23 mouse cellular contexts compared by ENCODE assay signal in genomic region chr8:125175661-125176060, GRCm38 (mm10).
DNase-seq lines count a peak whose midpoint lies in the region; ATAC-seq and TF ChIP-seq lines count a peak whose summit lies in the region.
"Had no signal": no experiment of that assay in that cellular context is flagged by ENCODE, and none has a peak within 500 bp of the region (broad histone marks: within the 10 kb centered on the region; RNA-seq: fewer than 3 reads in every experiment).

No protein-coding gene starts in this region.

- ATAC-seq in heart, embryonic 15.5 days (replicated peaks; ENCODE audit: insufficient number of reproducible peaks, insufficient read depth, low FRiP score, low read depth): no peak
- ATAC-seq in lung, embryonic 14.5 days (ENCODE audit: insufficient read depth): no peak
- no peak for ATAC-seq in CD4-positive, CD25-positive, alpha-beta regulatory T cell, adult 4 months
- ATAC-seq: forebrain, embryonic 14.5 days; intestine, embryonic 15.5 days had no signal

- no peak overlapping the region for H3K9ac ChIP-seq in heart, embryonic 15.5 days
- no peak overlapping the region for H3K9ac ChIP-seq in lung, embryonic 14.5 days
- H3K9ac ChIP-seq: embryonic facial prominence, embryonic 15.5 days; hindbrain, embryonic 13.5 days; intestine, embryonic 15.5 days had no signal

- peaks cover 43% of the 10 kb centered on the region for H3K4me1 ChIP-seq in heart, embryonic 10.5 days
- peaks cover 29% of the 10 kb centered on the region for H3K4me1 ChIP-seq in heart, embryonic 15.5 days (replicated peaks)
- peaks cover 18% of the 10 kb centered on the region for H3K4me1 ChIP-seq in lung, embryonic 14.5 days (ENCODE audit: insufficient read depth)
- peaks cover 2% of the 10 kb centered on the region; the same call in 1 of the 2 replicates for H3K4me1 ChIP-seq in lung, adult 2 months (ENCODE audit: control insufficient read depth, insufficient read depth, low read length)
- H3K4me1 ChIP-seq: embryonic facial prominence, embryonic 15.5 days; intestine, embryonic 15.5 days had no signal

- no peak overlapping the region for H3K4me2 ChIP-seq in heart, embryonic 15.5 days
- H3K4me2 ChIP-seq in lung, embryonic 14.5 days: no peak overlapping the region
- H3K4me2 ChIP-seq: embryonic facial prominence, embryonic 15.5 days; hindbrain, embryonic 13.5 days; intestine, embryonic 15.5 days had no signal

- no peak for TF ChIP-seq POLR2A in lung, adult 2 months (IDR thresholded peaks at IDR 0.05; ENCODE audit: borderline replicate concordance, extremely low read depth, low read depth, low read length)

- H3K9me3 ChIP-seq in heart, embryonic 10.5 days: no peaks in the 10 kb centered on the region
- H3K9me3 ChIP-seq in heart, embryonic 15.5 days (replicated peaks): no peaks in the 10 kb centered on the region
- H3K9me3 ChIP-seq in lung, embryonic 14.5 days (ENCODE audit: low read depth, low read length): no peaks in the 10 kb centered on the region
- H3K9me3 ChIP-seq: embryonic facial prominence, embryonic 15.5 days; forebrain, embryonic 10.5 days; hindbrain, embryonic 13.5 days; intestine, embryonic 15.5 days had no signal

- 75% methylated on average over 4 of the region's 4 CpGs for WGBS in heart, embryonic 10.5 days
- WGBS in heart, embryonic 15.5 days: 74% methylated on average over 4 of the region's 4 CpGs
- 48% methylated on average over 4 of the region's 4 CpGs for WGBS in lung, embryonic 14.5 days
- WGBS in lung, adult 2 months: 75% methylated on average over 4 of the region's 4 CpGs

- intact Hi-C loops in heart, postnatal 14 days (cut with DNase I): no loop called here

- DNase-seq in heart, embryonic 10.5 days (ENCODE audit: low spot score): no peak
- DNase-seq in heart, adult 11 months: no peak
- DNase-seq in heart, postnatal 14 days: no peak
- DNase-seq in lung, embryonic 14.5 days: peak; percentile 67
- no peak for DNase-seq in lung, adult 2 months
- no peak for DNase-seq in spleen, postnatal 10 days (ENCODE audit: low spot score in 2 of 2)
- DNase-seq: adrenal gland, postnatal 10 days; B cell, adult 2 months; cerebellum, adult 11 months; cerebellum, adult 8-10 months; cerebellum, postnatal 14 days; embryo, embryonic 11 days; gastrocnemius, adult 2 months; gastrocnemius, postnatal 36 days had no signal

- TF ChIP-seq CTCF in lung, embryonic 14.5 days (IDR thresholded peaks at IDR 0.05; ENCODE audit: low read depth): no peak
- no peak for TF ChIP-seq CTCF in lung, adult 2 months (IDR thresholded peaks at IDR 0.05; ENCODE audit: insufficient read depth, low read length)

- no peak overlapping the region for H3K4me3 ChIP-seq in heart, embryonic 10.5 days
- H3K4me3 ChIP-seq in heart, embryonic 15.5 days: no peak overlapping the region
- no peak overlapping the region for H3K4me3 ChIP-seq in lung, embryonic 14.5 days (ENCODE audit: low read depth, low read length)
- H3K4me3 ChIP-seq in lung, adult 2 months (replicated peaks; ENCODE audit: extremely low read depth, low read depth, low read length): no peak overlapping the region
- H3K4me3 ChIP-seq: embryonic facial prominence, embryonic 15.5 days; erythroblast, embryonic 14.5 days; forebrain, embryonic 10.5 days; gastrocnemius, adult 2 months; heart, adult 2 months; hindbrain, embryonic 13.5 days; intestine, embryonic 15.5 days had no signal

- H3K27me3 ChIP-seq in heart, embryonic 10.5 days (ENCODE audit: insufficient read depth, poor library complexity, severe bottlenecking): no peaks in the 10 kb centered on the region; the same call in 1 of the 2 replicates
- H3K27me3 ChIP-seq in heart, embryonic 15.5 days: no peaks in the 10 kb centered on the region
- no peaks in the 10 kb centered on the region for H3K27me3 ChIP-seq in lung, embryonic 14.5 days (ENCODE audit: insufficient read depth, low read length)
- H3K27me3 ChIP-seq: embryonic facial prominence, embryonic 15.5 days; intestine, embryonic 15.5 days had no signal

- H3K27ac ChIP-seq in heart, embryonic 10.5 days: peak overlapping the region; percentile 76
- peak overlapping the region; percentile 87 for H3K27ac ChIP-seq in heart, embryonic 15.5 days
- H3K27ac ChIP-seq in lung, embryonic 14.5 days (ENCODE audit: low read depth): peak overlapping the region; percentile 70
- H3K27ac ChIP-seq: embryonic facial prominence, embryonic 15.5 days; forebrain, embryonic 10.5 days; gastrocnemius, adult 2 months; hindbrain, embryonic 13.5 days; intestine, embryonic 15.5 days had no signal

- H3K36me3 ChIP-seq in heart, embryonic 10.5 days: no peaks in the 10 kb centered on the region
- H3K36me3 ChIP-seq in heart, embryonic 15.5 days: no peaks in the 10 kb centered on the region
- no peaks in the 10 kb centered on the region for H3K36me3 ChIP-seq in lung, embryonic 14.5 days (ENCODE audit: insufficient read depth)
- H3K36me3 ChIP-seq: embryonic facial prominence, embryonic 15.5 days; forebrain, embryonic 10.5 days; hindbrain, embryonic 13.5 days; intestine, embryonic 15.5 days had no signal
